Mouse (Mus musculus): ENCODE results near the gene Gm20431.

- TF ChIP-seq CTCF (IDR thresholded peaks at IDR 0.05) = peak; percentile 52
- TF ChIP-seq EP300 (IDR thresholded peaks at IDR 0.05) = no peak
These were observed 17.3 kb upstream of the Gm20431 start for GRCm38 (mm10) chr2:167678600-167678999.
